Mouse (Mus musculus) 3134 (cell line): Measurements from ENCODE around the gene Agps.
A peak's percentile ranks its signal among the peaks of the same experiment; 100 is the strongest.
"Not testable (repeated sequence)": the region's sequence is repeated elsewhere in the genome, so short reads cannot be mapped to it uniquely, and the experiment has no call there.

ENCODE experiments used
- DNase-seq: peaks from one replicate; pipeline ENCODE4 v3.0.0-alpha.2; 2011; ENCODE audit warnings: low spot score; ENCODE audit not compliant: insufficient read length; ENCODE audit errors: extremely low read depth

Gene Agps

DNA sequence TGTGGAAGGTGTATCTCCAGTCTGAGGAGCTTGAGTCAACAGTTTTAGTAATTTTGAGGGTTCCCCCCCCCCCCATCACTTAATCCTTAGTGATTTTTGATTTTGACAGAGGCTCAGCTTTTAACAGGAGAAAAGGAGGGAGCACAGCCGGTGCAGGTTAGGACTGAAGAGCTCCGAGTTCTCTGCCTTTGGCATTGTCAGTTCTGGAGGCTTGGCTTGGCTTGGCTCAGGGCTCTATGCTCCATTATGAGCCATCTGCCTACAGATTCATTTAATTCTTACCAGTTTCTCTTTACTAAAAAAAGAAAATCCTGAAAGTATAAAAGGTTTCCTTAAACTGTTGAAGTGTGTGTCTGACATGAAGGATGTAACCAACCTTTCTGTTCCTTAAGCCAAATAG is 97.2 kb downstream of the Agps start:
- DNase-seq, result no peak

DNA sequence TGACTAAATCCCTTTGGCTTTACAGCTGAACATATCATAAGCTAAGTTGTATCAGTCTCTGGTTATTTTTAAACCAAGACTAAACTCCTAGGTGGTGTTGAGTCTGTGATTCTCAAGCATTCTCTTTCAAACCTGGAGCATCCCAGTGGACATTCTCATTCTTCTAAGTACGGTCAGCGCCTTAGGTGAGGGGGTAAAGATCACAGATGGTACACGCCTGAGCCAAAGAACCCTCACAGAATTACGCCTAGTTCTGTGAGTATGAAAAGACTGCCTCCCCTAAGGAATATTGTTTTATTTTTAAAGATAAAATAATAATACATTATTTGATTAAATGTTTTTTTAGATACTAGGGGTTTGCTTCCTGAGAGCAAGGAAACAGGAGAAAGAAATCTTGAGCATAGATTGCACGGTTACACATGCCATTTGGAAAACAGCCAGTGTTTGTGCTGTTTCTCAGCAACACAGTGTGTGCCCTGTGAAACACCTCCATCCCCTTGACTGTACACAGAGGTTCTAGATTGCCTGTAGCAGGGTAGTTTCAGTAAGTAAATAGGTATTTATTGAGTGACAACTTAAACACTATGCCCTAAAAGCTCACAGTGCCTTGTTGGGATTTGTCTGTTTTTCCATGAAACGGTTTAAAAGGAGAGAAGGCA is 97.9 kb downstream of the Agps start:
- DNase-seq, result no peak

DNA sequence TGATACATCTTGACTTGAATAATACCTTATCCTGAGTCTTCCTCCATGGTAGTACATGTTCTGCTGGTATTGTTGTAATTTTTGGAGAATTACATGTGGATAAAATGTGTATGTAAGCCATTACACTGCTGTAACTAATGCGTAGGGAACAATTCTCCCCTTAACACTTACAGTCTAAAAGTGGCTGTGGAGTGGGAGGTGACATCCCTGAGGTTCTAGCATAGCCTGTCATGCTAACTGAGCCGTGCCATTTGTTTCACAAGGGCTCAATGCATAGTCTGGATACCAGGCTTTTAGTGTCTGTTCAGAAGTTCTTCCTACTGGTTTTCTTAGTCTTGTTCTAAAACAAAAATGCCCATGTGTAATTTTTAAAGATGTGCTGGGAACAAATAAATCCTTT is 99.0 kb downstream of the Agps start:
- DNase-seq, result no peak

DNA sequence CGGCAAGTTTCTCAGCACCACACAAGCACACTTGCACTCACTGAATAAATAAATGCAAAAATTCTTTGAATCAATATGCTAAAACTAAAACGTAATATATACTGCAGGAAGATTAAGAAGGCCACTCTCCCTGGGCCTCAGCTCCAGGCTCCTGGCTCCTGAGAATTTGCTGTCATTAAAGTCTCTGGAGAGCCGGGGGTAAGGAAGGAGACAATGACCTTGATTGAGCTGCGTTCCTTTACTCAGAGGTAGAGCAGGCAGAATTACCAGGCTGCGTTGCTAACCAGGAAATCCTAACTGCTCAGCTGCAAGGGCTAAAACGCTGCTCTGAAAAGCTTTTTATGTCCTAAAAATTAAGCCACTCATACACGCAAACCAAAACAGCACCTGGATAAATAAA is 101.6 kb downstream of the Agps start:
- DNase-seq, result no peak

DNA sequence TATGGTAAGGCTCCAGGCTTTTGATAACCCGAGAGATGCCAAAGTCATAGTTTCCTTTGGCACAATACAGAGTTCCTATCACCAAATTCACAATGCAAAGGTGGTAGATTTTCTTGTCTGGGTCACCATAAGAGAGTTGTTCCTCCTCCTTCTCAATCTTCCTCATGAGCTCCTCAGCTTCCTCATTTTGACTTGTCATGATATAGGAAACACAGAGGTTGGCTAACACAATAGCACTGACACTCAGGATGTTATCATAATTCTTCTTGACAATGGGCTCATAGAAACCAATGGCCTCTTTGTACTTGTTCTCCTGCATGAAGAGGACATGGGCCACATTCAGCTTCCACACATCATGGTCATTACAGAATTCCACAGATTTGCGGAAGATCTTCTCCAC is 104.7 kb downstream of the Agps start:
- not testable (repeated sequence) for DNase-seq

DNA sequence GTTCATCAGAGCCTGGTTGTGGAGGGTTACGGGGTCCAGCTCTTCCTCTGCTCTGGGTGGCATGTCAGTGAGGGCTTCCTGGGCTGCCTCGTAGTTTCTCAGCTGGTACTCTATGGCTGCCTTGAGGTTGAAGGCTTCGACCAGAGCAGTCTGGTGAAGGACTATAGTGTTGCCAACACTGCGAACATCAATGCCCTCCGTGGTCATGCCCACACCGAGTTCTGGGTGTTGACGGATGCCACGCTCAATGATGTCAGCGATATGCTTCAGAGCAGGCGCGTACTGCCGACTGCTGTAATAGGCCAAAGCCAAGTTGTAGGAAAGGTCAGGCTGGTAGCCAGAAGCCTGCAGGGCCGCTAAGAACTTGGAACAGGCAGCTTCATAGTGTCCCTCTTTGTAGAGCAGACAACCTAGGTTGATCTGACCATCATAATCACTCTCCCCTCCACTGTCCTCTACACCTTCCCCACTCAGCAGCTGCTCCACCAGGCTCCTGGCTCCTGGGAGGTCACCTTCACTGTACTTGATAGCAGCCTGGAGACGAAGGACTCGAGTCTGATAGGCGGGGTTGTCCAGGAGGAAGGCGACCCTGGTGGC is 105.6 kb downstream of the Agps start:
- peak; percentile 3 for DNase-seq

DNA sequence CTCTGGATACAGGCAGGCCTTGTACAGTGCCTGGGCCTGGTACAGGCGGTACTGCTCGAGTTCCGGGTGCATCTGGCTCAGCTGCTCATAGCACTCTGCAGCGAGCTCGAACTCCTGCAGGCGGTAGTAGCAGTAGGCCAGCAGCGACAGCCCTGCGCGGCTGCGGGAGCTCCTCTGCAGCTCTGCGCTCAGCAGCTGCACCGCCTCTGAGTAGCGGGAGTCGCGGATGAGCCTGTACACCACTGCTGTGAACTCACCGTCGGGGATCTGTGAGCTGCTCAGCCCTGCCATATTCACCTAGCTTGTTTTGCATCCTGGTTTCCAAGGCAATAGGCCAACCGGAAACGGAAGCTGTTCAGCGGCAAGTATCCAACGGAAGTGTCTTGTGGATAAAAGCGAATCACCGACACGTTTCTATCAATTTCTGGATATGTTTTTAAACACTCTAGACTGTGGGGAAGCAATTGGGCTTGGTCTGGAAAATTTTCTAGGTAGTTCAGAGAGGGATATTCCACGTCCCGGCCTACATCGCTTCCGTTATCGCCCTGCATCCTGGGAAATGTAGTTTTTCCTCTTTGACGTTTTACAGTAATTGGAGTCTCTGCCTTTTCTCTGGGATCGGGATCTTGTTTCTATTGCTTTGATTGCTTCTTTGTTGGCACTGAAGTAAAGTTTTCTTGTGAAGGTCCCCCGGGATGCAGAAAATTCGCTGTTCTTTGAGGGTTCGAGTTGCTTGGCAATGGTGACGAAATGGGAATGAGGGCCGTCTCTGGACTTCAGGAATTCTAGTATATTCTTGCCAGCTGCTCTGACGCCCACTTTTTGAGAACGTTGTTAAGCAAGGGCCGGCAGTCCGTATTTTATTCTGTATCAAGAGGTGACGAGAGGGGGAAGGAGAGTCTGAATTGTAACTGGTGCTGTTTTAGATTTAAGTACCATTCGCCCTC is 106.4 kb downstream of the Agps start, which contains the start of gene Ttc30b:
Gene Ttc30b (minus strand): TSS at position 469 of the 947 bp plus-strand sequence.
- peak; percentile 54 for DNase-seq

DNA sequence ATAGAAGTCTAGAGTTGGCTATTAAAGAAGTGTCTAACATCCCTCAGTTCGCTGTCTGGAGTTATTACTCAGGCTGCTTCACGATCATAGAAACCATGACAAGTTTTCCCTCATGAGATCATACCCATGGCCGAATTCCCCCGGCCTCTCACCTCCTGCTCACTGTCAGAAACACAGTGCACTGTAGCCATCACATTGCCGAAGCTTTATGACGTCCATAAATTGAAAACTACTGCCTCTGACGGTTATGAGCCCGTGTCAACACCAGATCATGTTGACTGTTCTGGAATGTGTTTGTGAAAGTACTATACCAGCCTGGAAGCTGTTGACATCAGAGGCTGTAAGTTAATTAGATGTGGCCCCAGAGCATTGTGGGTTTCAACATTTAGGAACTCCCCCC is 118.7 kb downstream of the Agps start:
- DNase-seq, result no peak

DNA sequence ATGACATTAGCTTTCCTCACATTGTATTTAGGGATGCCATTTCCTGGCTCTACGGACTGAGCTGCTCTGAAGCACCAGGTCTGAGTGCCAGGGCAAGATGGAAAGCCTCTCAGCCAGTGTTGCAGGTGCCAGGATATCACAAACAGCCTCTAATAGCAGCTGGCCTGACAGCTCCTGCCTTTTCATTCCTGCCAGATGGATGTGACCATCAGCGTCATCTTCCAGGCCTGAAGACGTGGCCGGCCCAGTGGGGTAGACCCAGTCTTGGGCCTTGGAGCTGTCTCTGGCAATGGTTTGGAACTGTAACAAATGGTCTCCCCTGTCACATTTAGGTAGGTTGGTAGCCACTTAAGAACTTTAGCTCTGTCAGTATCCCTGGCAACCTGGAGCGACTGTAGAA is 121.3 kb downstream of the Agps start:
- DNase-seq, result no peak

DNA sequence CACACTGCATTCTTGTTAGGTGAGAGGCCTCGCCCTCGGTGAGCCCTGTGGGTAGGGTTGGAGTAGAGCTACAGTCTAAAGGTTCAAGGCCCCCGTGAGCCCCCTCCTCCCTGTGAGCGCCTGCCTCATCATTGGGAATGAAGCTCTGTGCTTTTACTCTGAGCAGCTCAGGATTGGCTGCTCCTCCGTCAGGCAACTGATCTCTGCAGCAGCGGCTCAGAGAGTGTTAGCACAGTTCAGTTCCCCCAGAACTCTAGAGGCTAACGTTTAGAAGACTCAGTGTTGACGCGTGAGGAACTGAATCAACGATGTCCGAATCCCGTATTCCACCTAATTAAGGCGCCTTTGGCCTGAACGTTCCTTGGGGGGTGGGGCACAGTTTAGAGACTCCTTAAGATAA is 123.7 kb downstream of the Agps start:
- DNase-seq, result no peak

DNA sequence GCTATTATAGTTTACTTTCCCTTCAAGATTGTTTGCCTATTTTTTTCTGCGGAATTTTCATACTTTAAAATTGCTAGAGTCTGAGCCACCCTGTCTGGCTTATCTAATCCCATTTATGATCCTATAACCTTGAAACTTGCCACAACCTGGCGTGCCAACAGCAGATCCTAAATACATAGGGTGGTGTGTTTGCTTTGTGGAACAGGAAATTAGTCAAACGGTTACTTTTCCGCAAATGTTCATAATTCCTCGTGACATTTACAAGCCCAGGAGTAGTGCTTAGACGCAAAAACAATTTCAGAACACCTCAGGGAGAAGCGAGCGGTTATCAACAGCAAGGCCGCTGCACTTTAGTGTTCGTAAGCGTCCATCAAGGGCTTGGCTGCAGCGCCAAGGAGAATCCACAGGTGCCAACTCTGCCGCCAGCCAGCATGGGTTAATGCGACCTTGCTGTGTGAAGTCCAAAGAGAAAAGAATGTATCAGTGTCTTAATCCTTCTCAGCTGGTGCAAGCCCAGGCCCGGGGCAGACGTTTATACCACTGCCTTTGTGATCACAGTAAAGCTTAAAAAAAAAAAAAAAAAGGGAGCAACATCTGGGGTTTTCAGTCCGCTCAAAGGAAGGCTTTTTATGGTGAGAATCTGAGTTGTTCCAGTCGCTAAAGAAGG is 127.3 kb downstream of the Agps start:
- DNase-seq, result no peak

DNA sequence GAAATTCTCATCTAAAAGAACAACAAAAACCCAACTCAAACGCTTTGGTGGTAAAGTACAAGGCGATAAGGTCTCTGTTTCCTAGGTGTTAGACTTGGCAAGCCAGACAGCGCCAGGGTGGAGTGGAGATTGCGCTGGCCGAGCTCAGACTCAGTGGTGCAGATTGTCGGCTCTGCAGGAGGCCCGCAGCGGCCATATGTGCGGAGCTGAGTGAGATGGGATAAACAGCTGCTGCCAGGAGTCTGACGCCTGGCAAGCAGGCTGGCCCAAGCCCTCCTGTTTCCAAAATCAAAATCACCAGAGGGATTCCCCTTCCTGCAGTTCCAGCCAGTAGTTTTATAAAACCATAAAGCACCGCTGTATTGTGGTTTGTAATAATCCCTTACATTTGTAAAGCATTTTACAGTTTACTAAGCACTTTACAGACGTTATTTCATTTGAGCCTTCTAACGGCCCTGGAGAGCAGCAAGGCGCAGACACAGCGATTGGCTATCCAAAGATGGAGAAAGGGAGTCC is 127.9 kb downstream of the Agps start:
- DNase-seq, result no peak

DNA sequence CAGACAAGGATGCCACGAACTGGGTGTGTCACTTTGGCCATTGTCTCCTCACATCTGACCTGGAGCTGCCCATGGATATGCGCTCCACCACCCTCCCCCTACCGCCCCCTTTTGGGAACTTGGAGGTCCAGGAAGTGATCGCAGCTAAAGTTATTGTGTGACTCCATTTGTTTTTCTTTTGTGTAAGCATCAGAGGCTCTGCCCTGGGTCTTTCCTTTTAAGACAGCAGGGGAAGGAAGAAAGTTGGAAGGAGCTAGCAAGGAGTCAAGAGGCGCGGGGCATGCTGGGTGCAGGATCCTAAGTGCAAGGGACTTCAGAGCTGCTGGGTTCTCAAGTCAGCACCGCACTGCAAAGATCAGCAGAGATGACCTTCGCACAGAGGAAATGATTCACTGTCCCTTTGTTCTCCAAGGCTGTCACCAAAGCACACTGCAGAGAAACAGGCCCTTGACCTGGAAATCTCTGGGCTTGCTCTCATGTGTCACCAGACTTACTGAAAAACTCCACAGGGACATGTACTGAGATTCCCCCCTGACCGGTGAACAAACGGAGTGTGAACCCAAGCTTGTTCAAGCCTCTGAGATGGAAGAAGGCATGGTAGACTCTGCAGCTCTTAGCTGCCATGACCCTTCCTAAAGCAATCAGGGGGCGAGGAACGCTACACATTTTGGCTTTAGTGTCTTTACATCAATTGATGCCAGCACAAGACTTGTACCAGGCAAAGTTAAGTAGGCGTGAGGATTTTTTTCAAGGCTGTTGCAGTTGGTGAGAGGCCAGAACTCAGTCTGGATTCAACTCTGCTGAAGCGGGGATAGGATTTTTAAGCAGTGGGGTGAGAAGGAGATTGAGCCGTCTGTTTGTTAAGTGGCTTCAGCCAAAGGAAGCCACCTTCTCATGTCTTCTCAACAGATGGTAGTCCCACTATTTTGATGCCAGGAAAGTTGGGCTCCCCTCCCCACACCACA is 128.7 kb downstream of the Agps start:
- DNase-seq, result no peak

DNA sequence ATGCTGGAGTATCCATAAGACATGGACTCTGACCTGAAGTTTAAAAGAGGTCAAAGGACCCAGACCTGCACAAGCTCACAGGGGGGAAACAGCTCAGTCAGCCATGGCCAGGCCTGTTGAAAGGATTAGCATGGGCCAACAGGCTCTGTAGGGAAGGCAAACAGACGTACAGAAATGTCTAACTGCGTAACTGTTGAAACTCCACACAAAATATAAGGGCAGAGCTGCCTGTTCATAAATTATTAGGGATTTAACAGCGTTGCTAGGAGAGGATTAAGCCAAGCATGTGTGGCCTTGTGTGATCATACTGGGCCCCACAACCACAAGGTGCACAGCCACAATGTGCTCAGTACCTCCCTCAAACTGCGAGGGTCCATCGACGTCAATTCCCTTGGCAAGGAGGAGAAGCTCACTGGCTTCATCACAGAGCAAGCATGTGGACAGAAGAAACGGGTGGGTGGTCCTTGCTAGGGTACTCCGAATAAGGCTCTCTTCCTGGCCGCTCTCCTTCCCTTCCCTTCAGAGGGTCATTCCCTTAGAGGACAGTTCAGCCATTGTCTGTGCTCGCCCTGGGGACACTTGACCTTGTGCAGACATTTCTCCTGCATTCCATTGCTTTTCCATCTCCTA is 131.3 kb downstream of the Agps start:
- DNase-seq, result no peak

DNA sequence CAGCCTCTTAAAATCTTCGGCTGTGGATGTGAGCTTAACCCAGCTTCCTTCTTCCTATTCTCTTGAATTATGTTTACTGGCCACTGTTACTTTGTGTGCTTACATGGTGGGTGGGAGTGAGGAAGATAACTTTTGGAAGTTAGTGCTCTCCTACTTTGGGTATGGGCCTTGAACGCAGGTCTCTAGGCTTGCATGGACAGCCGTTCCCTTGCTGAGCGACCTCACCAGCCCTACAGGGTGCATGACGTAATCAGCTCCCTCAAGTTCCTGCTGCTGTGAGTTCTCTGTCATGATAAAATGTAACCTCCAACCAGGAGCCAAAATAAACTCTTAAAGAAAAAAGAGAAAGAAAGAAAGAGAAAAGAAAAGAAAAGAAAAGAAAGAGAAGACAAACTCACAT is 132.1 kb downstream of the Agps start:
- DNase-seq, result no peak

DNA sequence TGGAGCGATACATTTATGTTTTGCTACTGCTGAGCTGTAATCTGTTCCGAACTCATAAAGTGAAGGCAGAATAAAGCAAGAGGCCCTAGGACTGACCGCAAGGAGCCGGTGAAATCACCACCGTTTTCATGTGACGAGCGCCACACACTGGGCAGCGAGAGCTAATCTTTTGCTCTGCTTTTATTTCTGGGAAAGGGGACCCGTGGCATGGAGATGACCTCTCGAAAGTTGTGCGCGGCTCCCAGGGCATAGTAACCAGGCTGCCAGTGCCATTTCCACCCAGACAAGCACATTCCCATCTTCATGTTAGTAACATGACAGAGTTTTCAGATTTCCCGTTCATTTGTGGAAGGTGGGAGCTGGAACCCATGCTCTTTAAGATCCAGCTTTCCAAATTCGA is 132.5 kb downstream of the Agps start:
- no peak for DNase-seq

DNA sequence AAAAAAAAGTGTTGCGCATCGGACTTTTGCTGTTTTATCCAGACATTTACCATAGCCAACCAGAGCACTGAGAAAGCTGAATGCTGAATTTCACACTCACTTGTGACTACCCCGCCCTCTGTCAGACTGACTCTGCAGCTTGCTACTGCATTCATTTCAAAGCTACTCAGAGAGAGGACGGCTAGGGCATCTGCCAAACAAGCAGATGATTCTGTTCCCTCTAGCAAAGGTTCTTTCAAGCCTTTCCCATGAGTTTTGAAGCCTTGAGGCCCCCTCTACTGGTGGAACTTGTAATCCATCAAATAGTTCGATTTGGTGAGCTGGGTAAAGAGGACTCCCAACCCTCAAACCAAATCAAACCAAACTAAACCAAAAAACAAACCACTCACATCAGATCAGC is 133.0 kb downstream of the Agps start:
- DNase-seq, result no peak

DNA sequence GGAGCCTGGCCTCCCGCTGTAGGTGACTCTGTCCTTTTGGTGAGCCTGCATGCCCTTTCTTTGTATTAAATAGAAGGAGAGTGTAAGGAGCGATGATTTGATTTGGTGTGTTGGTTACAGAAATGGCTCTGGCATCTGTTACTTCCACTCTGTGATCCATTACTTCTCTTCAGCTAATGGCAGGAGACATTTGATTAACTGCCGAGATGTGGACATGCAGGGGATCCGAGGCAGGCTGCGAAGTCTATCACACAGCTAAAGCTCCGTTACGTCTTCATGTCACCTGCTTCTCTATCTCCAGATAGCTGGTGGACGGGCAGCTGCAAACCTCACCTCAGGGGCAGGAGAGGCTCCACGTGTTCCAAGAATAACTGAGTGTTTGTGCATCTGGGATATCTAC is 142.2 kb downstream of the Agps start:
- DNase-seq, result no peak

DNA sequence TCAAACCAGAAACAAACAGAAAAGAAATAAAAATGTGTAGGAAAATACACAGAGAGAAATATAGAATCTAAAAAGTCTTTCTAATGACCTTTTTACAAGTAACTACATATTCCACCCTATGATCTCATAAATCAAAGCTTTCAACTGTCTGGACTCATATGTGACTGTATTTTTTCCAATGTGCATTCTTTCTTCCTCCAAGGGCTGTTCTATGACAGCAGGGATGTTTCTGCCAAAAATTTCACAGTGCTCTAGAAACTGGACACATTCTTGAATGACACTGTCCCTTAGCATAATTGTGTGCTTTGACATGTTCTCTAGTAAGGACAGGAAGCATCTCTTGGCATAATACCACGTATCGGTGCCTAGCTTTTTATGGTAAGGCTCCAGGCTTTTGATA is 144.1 kb downstream of the Agps start:
- DNase-seq, result not testable (repeated sequence)
